ENCODE assay signal across 10 mouse cellular contexts in genomic region chr2:155072353-155073145, GRCm38 (mm10). TPM values are rescaled to one million over a fixed set of nuclear protein-coding genes. Genes with fewer than 3 reads are reported as not detected.
DNase-seq lines count a peak whose midpoint lies in the region; ATAC-seq lines count a peak whose summit lies in the region.
"Had no signal": no experiment of that assay in that cellular context is flagged by ENCODE, and none has a peak within 500 bp of the region (broad histone marks: within the 10 kb centered on the region; RNA-seq: fewer than 3 reads in every experiment).

No protein-coding gene starts in this region.

- no peaks in the 10 kb centered on the region for H3K9me3 ChIP-seq in heart, embryonic 11.5 days (replicated peaks; ENCODE audit: control insufficient read depth, low read length)
- H3K9me3 ChIP-seq in neural tube, embryonic 12.5 days = no peaks in the 10 kb centered on the region
- no peaks in the 10 kb centered on the region for H3K9me3 ChIP-seq in limb, embryonic 12.5 days
- H3K9me3 ChIP-seq in stomach, embryonic 15.5 days = no peaks in the 10 kb centered on the region

- H3K9ac ChIP-seq in heart, embryonic 11.5 days (ENCODE audit: low read depth, low read length) = no peak overlapping the region
- H3K9ac ChIP-seq in neural tube, embryonic 12.5 days = no peak overlapping the region
- no peak overlapping the region for H3K9ac ChIP-seq in limb, embryonic 12.5 days (replicated peaks)
- no peak overlapping the region for H3K9ac ChIP-seq in stomach, embryonic 15.5 days

- 86% methylated on average over 8 of the region's 8 CpGs for WGBS in heart, embryonic 11.5 days (ENCODE audit: insufficient replicate concordance)
- WGBS in neural tube, embryonic 12.5 days = 83% methylated on average over 8 of the region's 8 CpGs
- 82% methylated on average over 8 of the region's 8 CpGs for WGBS in limb, embryonic 12.5 days
- 87% methylated on average over 8 of the region's 8 CpGs for WGBS in stomach, embryonic 15.5 days

- peaks cover 12% of the 10 kb centered on the region for H3K4me1 ChIP-seq in heart, embryonic 11.5 days (ENCODE audit: control insufficient read depth, insufficient read depth, low read length)
- peaks cover 24% of the 10 kb centered on the region for H3K4me1 ChIP-seq in neural tube, embryonic 12.5 days
- H3K4me1 ChIP-seq in limb, embryonic 12.5 days (replicated peaks) = peaks cover 26% of the 10 kb centered on the region
- peaks cover 22% of the 10 kb centered on the region for H3K4me1 ChIP-seq in stomach, embryonic 15.5 days

- no peak for DNase-seq in heart, adult 11 months
- no peak for DNase-seq in neural tube, embryonic 10.5 days (ENCODE audit: extremely low spot score, low spot score)
- DNase-seq in adrenal gland, postnatal 25 days = no peak
- DNase-seq in layer of hippocampus, adult 9-11 months = no peak

- H3K36me3 ChIP-seq in heart, embryonic 11.5 days (ENCODE audit: control insufficient read depth, insufficient read depth, low read length) = peaks cover 10% of the 10 kb centered on the region; the same call in 1 of the 2 replicates
- H3K36me3 ChIP-seq in neural tube, embryonic 12.5 days = peaks cover 11% of the 10 kb centered on the region
- H3K36me3 ChIP-seq in limb, embryonic 12.5 days = peaks cover 11% of the 10 kb centered on the region
- peaks cover 8% of the 10 kb centered on the region; the same call in 1 of the 2 replicates for H3K36me3 ChIP-seq in stomach, embryonic 15.5 days

- H3K27ac ChIP-seq in heart, embryonic 11.5 days (ENCODE audit: low read depth, low read length) = no peak overlapping the region
- no peak overlapping the region for H3K27ac ChIP-seq in neural tube, embryonic 12.5 days
- no peak overlapping the region for H3K27ac ChIP-seq in limb, embryonic 12.5 days
- no peak overlapping the region for H3K27ac ChIP-seq in stomach, embryonic 15.5 days

- ATAC-seq in heart, embryonic 11.5 days (replicated peaks; ENCODE audit: insufficient number of reproducible peaks, low FRiP score, low TSS enrichment) = no peak
- no peak for ATAC-seq in neural tube, embryonic 12.5 days (ENCODE audit: low FRiP score, low read depth)
- ATAC-seq in limb, embryonic 12.5 days (ENCODE audit: insufficient number of reproducible peaks, insufficient read depth, low FRiP score, low TSS enrichment, low read depth) = no peak
- ATAC-seq in stomach, embryonic 15.5 days (ENCODE audit: insufficient read depth, low FRiP score, low read depth) = no peak
- ATAC-seq: activated CD4-positive, CD25-positive, alpha-beta regulatory T cell, adult 4 months; lung, postnatal 0 days had no signal

- H3K27me3 ChIP-seq in heart, embryonic 11.5 days (ENCODE audit: control insufficient read depth, insufficient read depth, low read length) = no peaks in the 10 kb centered on the region
- H3K27me3 ChIP-seq in neural tube, embryonic 12.5 days (replicated peaks) = no peaks in the 10 kb centered on the region
- H3K27me3 ChIP-seq in limb, embryonic 12.5 days = no peaks in the 10 kb centered on the region
- H3K27me3 ChIP-seq in stomach, embryonic 15.5 days (replicated peaks) = no peaks in the 10 kb centered on the region

- peak overlapping the region; percentile 77 for H3K4me2 ChIP-seq in heart, embryonic 11.5 days
- H3K4me2 ChIP-seq in neural tube, embryonic 12.5 days (replicated peaks) = peak overlapping the region; percentile 80
- H3K4me2 ChIP-seq in limb, embryonic 12.5 days = peak overlapping the region; percentile 70
- peak overlapping the region; percentile 72 for H3K4me2 ChIP-seq in stomach, embryonic 15.5 days

- H3K4me3 ChIP-seq in heart, embryonic 11.5 days (ENCODE audit: low read depth, low read length) = peak overlapping the region; percentile 74; the same call in 1 of the 2 replicates
- no peak overlapping the region for H3K4me3 ChIP-seq in neural tube, embryonic 12.5 days
- peak overlapping the region; percentile 69; the same call in 1 of the 2 replicates for H3K4me3 ChIP-seq in limb, embryonic 12.5 days (replicated peaks)
- H3K4me3 ChIP-seq in stomach, embryonic 15.5 days (replicated peaks) = no peak overlapping the region

RNA-seq across cellular contexts. Expression of gene Ahcy, which starts 1.7 kb away (rescaled TPM):
- 59.0 and 59.8 TPM in 2 replicates for polyA plus RNA-seq in heart, embryonic 11.5 days (2014; fragmentation: Nextera tagmentation; extraction: Ambion mirVana)
- 48.5 and 49.3 TPM in 2 replicates for polyA plus RNA-seq in neural tube, embryonic 12.5 days (2016; fragmentation: Nextera tagmentation; extraction: Ambion mirVana)
- 86.0 and 87.8 TPM in 2 replicates for polyA plus RNA-seq in limb, embryonic 12.5 days (2016; fragmentation: Nextera tagmentation; extraction: Ambion mirVana)
- 63.5 and 72.9 TPM in 2 replicates for polyA plus RNA-seq in stomach, embryonic 15.5 days (2015; fragmentation: Nextera tagmentation; extraction: Ambion mirVana)
- total RNA-seq in adrenal gland, postnatal 25 days (2021) = 42.0 and 52.2 TPM in 2 replicates

RNA-seq across cellular contexts. Expression of gene Gm14226, which starts 54.5 kb away (rescaled TPM):
- 2.1 and 2.2 TPM in 2 replicates for polyA plus RNA-seq in heart, embryonic 11.5 days (2014; fragmentation: Nextera tagmentation; extraction: Ambion mirVana)
- 0.50 and 0.52 TPM in 2 replicates for polyA plus RNA-seq in neural tube, embryonic 12.5 days (2016; fragmentation: Nextera tagmentation; extraction: Ambion mirVana)
- polyA plus RNA-seq in limb, embryonic 12.5 days (2016; fragmentation: Nextera tagmentation; extraction: Ambion mirVana) = 3.6 and 5.1 TPM in 2 replicates
- 2.6 and 3.1 TPM in 2 replicates for polyA plus RNA-seq in stomach, embryonic 15.5 days (2015; fragmentation: Nextera tagmentation; extraction: Ambion mirVana)
- total RNA-seq in adrenal gland, postnatal 25 days (2021) = 13.0 and 13.4 TPM in 2 replicates

Comparison
In these comparisons a context has a peak if more than half of its experiments do, and no peak if none do; other contexts are left out.
1. H3K4me3 ChIP-seq: peak in heart, embryonic 11.5 days (single experiment) and limb, embryonic 12.5 days (single experiment); none in neural tube, embryonic 12.5 days (single experiment) and stomach, embryonic 15.5 days (single experiment).
2. Peak in every context shown above with its lines, with median percentiles within 50 percentile points of each other: H3K4me2 ChIP-seq.